Mouse (Mus musculus) 3T3-L1 (cell line): ENCODE measurements around the gene Wrb.

Experiments used
- DNase-seq: peaks from one replicate; pipeline ENCODE4 v3.0.0-alpha.2; 2015; ENCODE audit warnings: low read depth, low spot score

The Wrb gene

DNA sequence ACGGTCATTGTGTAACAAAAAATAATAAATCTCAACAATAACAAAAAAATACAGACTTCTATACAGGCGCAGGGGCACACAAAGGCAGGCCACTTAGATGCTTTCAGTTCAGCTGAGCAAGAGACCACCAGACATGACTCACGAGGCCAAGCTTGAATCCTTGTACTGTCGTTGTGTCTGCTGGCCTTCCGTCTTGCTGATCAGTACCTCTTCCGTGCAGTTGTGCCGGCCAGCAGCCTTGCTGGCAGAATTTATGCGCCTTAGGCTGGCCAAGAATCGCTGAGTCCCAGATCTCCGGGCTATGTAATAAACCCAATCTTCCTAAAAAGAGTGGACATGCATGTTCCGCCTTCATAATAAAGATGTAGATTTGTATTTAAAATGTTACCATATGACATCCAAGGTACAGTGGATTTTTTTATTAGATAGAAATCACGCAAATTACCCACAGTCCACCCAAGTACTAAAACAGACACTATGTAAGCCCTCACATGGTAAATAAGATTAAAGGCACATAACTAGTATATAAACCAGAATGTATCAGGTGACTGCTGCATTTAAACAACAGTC, 13.4 kb downstream of the Wrb start:
- no peak for DNase-seq

DNA sequence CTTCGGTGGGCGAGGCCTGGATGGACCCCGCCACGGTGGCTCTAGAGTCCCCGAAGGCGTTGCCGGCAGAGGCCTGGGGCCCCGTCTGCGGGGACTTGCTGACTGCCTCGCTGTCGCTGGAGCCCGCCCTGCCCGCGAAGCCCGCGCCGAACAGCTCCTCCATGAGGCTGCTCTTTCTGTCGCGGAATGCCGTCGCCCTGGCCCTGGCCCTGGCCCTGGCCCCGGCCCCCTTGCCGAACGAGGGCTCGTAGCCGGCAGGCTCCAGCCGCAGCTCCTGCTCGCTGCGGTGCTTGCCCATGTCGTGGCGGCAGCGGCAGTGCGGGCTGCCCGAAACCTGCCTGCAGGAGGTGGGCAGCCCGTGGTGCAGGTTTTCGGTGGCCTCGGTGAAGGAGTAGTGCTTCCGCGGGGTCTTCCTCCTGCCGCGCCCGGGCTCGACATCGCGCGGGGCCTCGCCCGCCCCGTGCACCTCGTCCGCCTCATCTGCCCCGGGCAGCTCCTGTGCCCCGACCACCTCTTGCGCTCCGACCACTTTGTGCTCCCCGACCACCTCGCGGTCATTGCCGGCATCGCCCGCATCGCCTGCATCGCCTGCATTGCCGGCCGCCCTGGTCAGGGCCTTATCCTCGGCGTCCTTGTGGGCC, 14.0 kb downstream of the Wrb start:
- DNase-seq: no peak

DNA sequence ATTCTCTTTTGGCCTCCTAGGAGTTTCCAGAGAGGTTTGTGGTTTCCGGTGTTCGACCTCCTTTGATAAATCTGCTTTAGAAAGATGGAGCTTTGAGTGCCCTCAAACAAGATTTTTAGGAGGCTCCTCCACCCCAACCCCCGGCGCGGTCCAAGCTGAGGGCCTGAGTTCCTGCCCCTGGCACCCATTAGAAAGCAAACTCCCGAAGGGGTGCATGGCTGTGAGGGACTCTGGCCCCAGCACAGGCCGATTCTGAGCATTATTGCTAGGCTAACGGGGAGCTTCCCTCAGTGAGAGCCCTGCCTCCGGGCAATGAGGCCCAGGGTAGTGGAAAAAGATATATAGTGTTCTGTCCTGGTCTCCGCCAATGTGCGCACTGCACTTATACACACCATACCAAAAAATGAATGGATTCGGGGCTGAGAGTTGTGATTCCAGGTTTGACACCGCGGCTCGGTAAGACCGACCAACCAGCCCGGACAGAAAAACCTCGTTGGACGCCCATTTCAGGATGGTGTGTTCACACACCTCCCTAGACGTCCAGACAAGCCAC, 14.7 kb downstream of the Wrb start:
- DNase-seq: no peak

DNA sequence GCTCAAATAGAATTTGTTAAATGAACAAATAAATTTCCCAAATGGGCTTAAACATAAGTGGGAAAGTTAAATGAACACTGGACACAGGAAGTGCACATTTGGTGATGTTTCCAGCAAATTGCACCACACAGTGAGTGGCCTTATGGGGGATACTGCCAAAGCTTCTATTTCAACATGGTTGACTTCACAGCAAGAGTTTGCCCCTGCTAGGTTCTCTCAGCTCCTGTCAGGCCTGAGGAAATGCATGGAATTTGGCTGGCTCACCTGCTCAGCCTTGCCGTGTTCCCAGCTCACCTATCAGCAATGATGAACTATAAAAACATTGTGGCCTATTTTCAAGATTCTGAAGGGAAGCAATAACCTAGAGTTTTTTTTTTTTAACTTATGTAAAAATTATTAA, 15.7 kb downstream of the Wrb start:
- no peak for DNase-seq

DNA sequence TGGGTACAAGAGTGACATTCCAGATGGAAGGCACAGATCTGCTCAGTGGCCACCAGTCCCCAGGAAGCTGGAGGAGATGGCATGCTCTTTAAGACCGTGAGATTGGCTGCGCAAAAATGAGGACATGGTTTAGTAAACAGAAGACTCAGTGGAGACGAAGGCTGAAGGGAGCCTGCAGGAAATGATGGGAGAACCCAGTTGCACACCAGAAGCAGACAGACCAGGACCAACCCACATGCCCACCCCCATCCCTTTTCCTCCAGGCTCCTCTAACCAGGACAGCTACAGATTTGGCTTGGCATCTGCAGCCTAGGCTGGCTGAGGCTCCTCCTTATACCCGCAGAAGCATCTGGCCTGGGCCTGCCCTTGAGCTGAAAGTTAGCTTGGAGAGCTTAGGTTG, 16.1 kb downstream of the Wrb start:
- no peak for DNase-seq

DNA sequence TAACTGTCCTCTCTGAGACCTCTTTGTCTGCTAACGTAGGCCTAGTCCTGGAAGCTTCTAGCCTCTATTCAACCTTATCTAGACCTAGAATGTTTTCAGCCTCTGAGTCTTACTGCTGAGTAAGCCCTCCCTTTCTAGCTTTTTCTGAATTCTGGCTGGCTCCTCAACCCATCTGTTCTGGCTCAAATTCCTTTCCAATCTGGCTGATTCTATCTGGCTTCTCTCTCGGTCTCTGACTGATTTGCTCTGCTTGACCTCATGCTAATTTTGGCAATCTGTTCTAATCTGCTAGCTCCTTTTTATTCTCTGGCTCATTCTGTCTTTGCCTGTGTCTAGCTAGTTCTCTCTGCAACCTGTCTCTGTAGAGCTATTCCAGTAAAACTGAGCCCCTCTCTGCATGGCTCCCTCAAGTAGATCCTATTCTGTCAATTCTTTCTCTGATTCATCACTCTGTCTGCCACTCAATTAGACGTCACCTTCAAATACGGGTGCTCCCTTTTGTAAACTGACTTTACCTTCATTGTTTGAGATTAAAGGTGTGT, 20.6 kb downstream of the Wrb start:
- no peak for DNase-seq

DNA sequence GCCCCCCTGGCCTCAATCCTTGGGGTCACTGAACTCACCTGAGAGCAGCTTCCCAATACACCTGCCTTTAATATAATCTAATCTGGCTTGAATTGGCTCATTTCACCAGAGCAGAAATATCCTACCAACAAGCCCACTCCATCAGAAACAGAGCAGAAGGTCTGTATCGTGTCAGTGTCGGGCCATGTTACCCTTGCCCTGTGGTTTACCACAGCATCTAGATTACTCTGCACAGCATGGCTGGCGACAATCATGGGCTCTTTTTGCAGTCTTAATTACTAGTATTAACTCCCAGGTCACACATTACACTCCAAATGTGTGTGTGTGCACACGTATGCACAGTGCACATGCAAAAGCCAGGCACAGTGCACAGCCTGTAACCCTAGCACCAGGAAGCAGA, 23.6 kb downstream of the Wrb start:
- DNase-seq: no peak

DNA sequence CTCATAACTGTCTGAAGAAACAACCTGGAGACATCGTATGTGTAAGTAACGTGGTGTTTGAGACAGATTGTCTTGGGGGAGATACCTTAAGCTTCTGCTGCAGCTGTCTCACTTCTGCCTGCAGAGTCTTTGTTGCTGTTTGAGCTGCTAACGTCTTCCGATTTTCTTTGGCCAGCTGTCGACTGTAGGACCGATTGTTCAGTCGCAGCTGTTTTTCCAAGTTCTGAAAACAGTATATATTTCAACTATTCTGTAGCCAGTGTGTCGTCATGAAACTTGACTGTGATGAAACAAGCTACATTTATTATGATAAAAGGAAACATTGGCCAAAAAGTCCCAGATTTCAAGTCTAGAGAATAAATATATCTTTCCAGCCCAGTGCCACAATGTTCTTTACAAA, 28.4 kb downstream of the Wrb start:
- DNase-seq: no peak

DNA sequence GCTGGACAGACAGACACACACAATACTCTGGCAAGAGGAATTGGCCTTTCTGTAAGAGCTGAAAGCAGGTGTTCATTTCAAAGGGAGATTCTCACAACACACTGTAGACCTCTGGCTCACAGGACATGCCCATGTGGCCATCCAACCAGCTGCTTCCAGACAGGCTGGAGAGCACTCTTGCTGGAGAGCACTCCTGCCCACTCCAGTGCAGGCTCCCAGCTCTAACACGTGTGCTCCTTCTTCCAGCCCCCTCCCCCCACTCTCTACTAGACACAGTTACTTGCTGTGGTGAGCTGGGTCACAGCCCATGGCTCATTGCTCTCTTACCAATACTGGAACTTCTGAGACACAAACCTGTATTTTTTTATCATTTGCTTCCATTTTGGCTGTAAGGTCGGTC, 30.2 kb downstream of the Wrb start:
- no peak for DNase-seq

DNA sequence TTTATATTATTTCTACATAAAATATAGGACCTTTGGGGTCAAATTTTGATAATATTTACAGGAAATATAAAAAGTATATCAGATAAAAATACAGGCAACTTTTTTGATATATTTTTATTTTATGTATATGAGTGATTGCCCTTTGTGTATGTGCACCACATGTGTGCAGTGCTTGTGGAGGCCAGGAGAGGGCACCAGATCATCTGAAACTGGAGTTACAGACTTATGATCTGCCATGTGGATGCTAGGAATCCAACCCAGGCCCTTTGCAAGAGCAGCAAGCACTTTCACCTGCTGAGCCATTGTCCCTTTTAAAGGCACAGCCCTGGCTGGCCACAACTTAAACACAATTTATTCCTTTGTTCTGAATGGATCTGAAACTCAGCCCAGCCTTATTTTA, 33.9 kb downstream of the Wrb start:
- no peak for DNase-seq

DNA sequence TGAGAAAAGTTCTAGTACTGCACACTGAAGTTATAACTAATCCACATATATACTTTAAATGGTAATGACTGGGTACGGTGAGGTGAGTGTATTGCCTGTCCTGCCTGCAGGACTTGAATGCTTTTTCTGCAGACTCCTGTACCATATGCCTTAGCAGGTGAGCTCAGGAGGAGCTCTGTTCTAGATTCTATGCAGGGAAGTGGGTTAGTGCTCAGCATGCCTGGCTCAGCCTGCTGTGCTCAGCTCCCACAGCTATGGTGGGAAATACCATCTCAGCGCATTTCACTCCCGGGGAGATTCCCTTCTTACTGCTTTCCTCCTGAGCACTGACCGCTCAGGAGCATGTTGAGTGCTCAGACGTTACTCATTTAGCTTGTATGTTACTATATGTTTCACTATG, 42.4 kb downstream of the Wrb start:
- DNase-seq: no peak

DNA sequence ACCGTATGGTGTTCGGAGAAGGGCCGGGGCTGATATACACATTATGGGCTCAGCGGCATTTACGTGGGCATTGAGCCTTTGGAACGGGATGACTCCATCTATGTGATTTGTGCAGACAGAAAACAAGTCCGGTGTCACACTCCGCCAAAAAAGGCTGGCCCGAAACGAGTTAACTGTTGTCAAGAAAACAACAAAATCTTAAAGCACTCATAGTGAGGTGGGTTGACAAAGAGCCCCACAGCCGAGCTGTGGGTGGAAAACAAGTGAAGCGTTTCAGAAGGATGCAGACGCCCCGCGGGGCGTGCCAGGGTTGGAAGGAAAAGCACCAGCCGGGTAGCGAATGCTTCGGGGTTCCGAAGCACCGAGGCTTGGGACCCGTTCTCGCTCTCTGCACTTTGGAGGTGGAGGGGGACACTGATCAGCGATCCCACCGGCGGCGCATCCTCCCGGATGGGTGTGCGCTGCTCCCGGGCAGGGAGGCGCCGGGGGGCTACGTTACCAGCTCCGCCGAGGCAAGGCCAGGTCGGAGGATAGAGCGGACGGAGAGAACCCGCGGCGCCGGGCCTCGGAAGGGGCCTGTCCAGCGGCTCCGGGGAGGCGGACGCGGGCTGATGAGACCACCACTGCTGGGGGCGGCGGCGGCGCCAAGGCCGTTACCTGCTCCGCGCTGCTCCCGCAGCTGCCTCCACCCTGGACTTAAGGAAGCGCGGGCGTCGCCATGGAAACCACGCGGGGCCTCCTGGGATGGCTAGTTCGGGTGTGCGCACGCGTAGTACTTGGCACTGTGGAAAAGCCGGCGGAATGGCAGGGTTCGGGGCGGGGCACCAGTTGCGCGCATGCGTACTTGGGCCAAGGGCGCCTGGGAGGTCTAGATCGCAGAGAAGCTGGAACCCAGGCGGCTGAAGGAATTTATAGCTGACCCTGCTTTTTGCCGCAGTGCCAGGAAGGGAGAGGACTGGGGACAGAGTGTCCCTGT, 46.6 kb downstream of the Wrb start, which contains the start of gene Lca5l:
Gene Lca5l, minus strand, starts transcription at position 741 of the 976 bp plus-strand sequence.
- DNase-seq: peak; percentile 99

DNA sequence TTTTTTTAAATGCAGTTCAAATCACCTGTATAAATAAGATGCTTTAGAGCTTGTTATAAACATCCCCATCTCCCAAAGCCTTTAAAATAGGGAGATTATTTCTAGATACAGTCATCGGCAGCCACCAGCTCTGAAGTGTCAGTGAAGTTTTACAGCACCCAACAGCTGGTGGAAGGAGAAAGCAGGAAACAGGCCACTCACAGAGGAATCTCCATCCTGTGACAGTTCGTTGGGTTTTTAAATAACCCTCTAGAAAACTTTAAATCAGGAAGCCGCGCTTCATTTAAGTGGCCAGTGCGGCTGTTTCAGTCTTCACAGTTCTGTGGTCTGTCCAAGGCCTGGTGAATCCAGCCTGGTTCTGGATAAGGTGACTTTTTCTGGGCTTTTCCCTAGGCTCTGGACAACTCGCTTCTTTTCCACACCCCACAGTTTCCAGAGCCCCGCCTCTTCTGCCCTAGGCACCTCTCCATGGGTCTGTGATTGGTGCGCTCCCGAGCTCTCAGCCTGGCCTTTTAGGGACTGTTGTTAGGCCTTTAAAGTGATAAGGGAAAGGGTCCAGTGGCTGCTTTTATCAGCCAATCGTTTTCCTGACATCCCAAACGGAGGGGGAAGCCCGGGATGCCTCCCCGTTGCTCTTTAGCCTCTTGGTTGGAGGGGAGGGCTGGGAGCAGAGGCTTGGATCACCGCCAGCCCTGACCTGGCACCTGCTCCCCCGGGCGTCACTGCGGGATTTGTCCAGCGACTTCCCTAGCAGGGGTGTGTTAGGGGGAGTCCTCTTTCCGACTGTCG, 54.9 kb downstream of the Wrb start, which contains the start of gene Sh3bgr:
Gene Sh3bgr, plus strand, starts transcription at position 538 of the 789 bp plus-strand sequence.
- DNase-seq: no peak

DNA sequence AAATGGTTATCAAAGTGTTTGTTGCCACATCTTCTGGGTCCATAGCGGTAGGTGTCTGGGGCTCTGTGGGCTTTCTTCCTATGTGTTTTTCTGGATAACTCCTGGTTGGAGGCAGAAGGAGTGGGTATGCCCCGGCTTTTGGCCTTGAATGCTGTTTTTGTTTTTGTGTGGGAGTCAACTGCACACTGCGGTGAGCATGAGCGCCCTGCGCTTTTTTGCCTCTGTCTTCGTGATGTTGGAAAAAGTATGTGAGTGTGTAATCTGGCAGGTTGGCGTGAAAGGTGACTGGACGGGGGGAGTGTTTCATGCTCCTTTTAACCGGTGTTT, 55.5 kb downstream of the Wrb start:
- DNase-seq: no peak

DNA sequence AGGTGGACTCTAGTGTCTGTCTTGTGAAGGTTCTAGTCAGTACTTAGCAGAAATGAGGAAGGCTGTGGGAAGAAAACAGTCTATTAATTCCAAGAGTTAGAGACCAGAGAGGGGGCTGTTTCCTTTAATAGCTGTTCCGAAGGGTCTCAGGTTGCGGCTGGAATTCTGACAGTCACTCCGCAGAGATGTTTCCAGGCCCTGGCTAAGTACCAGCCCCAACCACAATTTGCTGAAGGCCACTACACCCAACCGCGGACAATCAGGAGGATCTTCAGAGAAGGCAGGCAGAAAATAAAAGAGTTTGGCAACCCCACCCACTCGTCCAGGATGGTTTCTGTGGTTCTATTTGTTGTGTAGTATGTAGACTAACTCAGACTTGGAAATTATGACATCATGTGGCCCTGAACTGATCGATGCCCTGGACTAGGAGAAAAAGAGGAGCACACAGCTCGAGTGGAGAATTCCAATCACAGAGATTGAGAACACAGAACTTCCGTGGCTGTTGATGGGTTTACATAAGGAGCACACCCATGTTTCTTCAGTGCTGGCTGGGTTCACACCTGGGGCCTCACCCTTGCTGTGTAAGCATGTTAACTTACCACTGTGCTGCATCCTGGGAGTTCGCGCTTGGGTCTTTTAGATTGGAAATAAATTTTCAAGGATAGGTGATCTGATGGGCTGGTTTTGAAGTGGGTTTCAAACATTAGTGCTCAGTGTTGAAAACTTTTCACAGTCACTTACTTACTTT, 56.5 kb downstream of the Wrb start:
- no peak for DNase-seq
